ENCODE assay signal across 28 mouse cellular contexts in genomic region chr2:68995723-68996122, GRCm38 (mm10).
DNase-seq lines count a peak whose midpoint lies in the region; ATAC-seq and TF ChIP-seq lines count a peak whose summit lies in the region.
"Had no signal": no experiment of that assay in that cellular context is flagged by ENCODE, and none has a peak within 500 bp of the region (broad histone marks: within the 10 kb centered on the region; RNA-seq: fewer than 3 reads in every experiment).

No protein-coding gene starts in this region.

- no peak for TF ChIP-seq POLR2A in heart, adult 2 months (IDR thresholded peaks at IDR 0.05; ENCODE audit: insufficient read depth, low read depth, low read length)

- H3K36me3 ChIP-seq in midbrain, embryonic 11.5 days (ENCODE audit: control insufficient read depth, insufficient read depth, low read length): no peaks in the 10 kb centered on the region
- no peaks in the 10 kb centered on the region for H3K36me3 ChIP-seq in midbrain, embryonic 16.5 days (ENCODE audit: control insufficient read depth, insufficient read depth, low read length)
- H3K36me3 ChIP-seq in heart, adult 2 months (ENCODE audit: control insufficient read depth, insufficient read depth, low read length): no peaks in the 10 kb centered on the region
- H3K36me3 ChIP-seq: embryonic facial prominence, embryonic 12.5 days; forebrain, embryonic 12.5 days had no signal

- H3K9me3 ChIP-seq in midbrain, embryonic 11.5 days (ENCODE audit: control insufficient read depth, low read length): no peaks in the 10 kb centered on the region; the same call in 1 of the 2 replicates
- no peaks in the 10 kb centered on the region; the same call in 1 of the 2 replicates for H3K9me3 ChIP-seq in midbrain, embryonic 16.5 days (replicated peaks; ENCODE audit: control insufficient read depth, low read length, poor library complexity, severe bottlenecking)
- H3K9me3 ChIP-seq: embryonic facial prominence, embryonic 12.5 days; forebrain, embryonic 10.5 days; forebrain, embryonic 12.5 days; G1E had no signal

- no peak for TF ChIP-seq EP300 in heart, adult 2 months (IDR thresholded peaks at IDR 0.05; ENCODE audit: insufficient read depth, low read depth, low read length)

- no peak overlapping the region for H3K4me2 ChIP-seq in midbrain, embryonic 11.5 days
- no peak overlapping the region for H3K4me2 ChIP-seq in midbrain, embryonic 16.5 days (ENCODE audit: low read length)
- H3K4me2 ChIP-seq: embryonic facial prominence, embryonic 12.5 days; forebrain, embryonic 12.5 days had no signal

- H3K4me1 ChIP-seq in midbrain, embryonic 11.5 days (ENCODE audit: control insufficient read depth, insufficient read depth, low read length): no peaks in the 10 kb centered on the region
- peaks cover 4% of the 10 kb centered on the region; the same call in 1 of the 2 replicates for H3K4me1 ChIP-seq in midbrain, embryonic 16.5 days (ENCODE audit: control insufficient read depth, insufficient read depth, low read length)
- H3K4me1 ChIP-seq in heart, adult 2 months (ENCODE audit: control insufficient read depth, insufficient read depth, low read length): no peaks in the 10 kb centered on the region
- H3K4me1 ChIP-seq: forebrain, embryonic 10.5 days; forebrain, embryonic 12.5 days had no signal

- intact Hi-C loops in heart, adult 2 months (cut with DNase I): no loop called here

- no peak for ATAC-seq in midbrain, embryonic 11.5 days (ENCODE audit: low FRiP score)
- ATAC-seq in midbrain, embryonic 16.5 days: no peak
- 0 out of 2 replicates have a peak, but pooled peaks have one; percentile 25 for ATAC-seq in common myeloid progenitor, adult 5-6 weeks (replicated peaks; ENCODE audit: low read depth, poor library complexity, severe bottlenecking)
- 0 out of 2 replicates have a peak, but pooled peaks have one; percentile 21 for ATAC-seq in megakaryocyte, adult 5-6 weeks (ENCODE audit: poor library complexity, severe bottlenecking)
- ATAC-seq: activated CD4-positive, CD25-positive, alpha-beta regulatory T cell, adult 4 months; CD4-positive, CD25-positive, alpha-beta regulatory T cell, adult 4 months; forebrain, embryonic 14.5 days; forebrain, embryonic 16.5 days; Patski had no signal

- peak; percentile 6 for DNase-seq in midbrain, embryonic 11.5 days (ENCODE audit: low spot score, missing footprints)
- no peak for DNase-seq in gastrocnemius, postnatal 10 days
- no peak for DNase-seq in layer of hippocampus, adult 11-12 months (ENCODE audit: low spot score)
- DNase-seq in heart, adult 2 months: no peak
- DNase-seq: adrenal gland, adult 8-10 months; adrenal gland, postnatal 14 days; adrenal gland, postnatal 36 days; B cell, adult 2 months; cerebellum, adult 11-12 months; cerebellum, adult 2 months; cerebellum, adult 9-10 months; cerebellum, postnatal 10 days; cerebellum, postnatal 25 days; embryo, embryonic 11 days had no signal

- H3K4me3 ChIP-seq in midbrain, embryonic 11.5 days (ENCODE audit: low read depth, low read length): no peak overlapping the region
- no peak overlapping the region for H3K4me3 ChIP-seq in midbrain, embryonic 16.5 days (ENCODE audit: low read depth, low read length)
- no peak overlapping the region for H3K4me3 ChIP-seq in heart, adult 2 months
- H3K4me3 ChIP-seq: embryonic facial prominence, embryonic 12.5 days; erythroblast, embryonic 14.5 days; forebrain, embryonic 10.5 days; forebrain, embryonic 12.5 days had no signal

- H3K27ac ChIP-seq in midbrain, embryonic 11.5 days (ENCODE audit: low read depth, low read length): no peak overlapping the region
- no peak overlapping the region for H3K27ac ChIP-seq in midbrain, embryonic 16.5 days (ENCODE audit: low read length)
- no peak overlapping the region for H3K27ac ChIP-seq in heart, adult 2 months
- H3K27ac ChIP-seq: embryonic facial prominence, embryonic 12.5 days; forebrain, embryonic 10.5 days; forebrain, embryonic 12.5 days had no signal

- no peak for TF ChIP-seq CTCF in heart, adult 2 months (IDR thresholded peaks at IDR 0.05)

- no peaks in the 10 kb centered on the region for H3K27me3 ChIP-seq in midbrain, embryonic 11.5 days (ENCODE audit: control insufficient read depth, insufficient read depth, low read length)
- no peaks in the 10 kb centered on the region for H3K27me3 ChIP-seq in midbrain, embryonic 16.5 days (ENCODE audit: control insufficient read depth, insufficient read depth, low read depth, low read length)
- no peaks in the 10 kb centered on the region for H3K27me3 ChIP-seq in heart, adult 2 months (ENCODE audit: control insufficient read depth, insufficient read depth, low read length)
- H3K27me3 ChIP-seq: CH12.LX; embryonic facial prominence, embryonic 12.5 days; forebrain, embryonic 12.5 days; Patski had no signal

- H3K9ac ChIP-seq in midbrain, embryonic 11.5 days (ENCODE audit: low read length): no peak overlapping the region
- H3K9ac ChIP-seq in midbrain, embryonic 16.5 days (ENCODE audit: low read depth, low read length): no peak overlapping the region
- H3K9ac ChIP-seq in heart, adult 2 months (ENCODE audit: low read depth, low read length): no peak overlapping the region
- H3K9ac ChIP-seq: embryonic facial prominence, embryonic 12.5 days; forebrain, embryonic 12.5 days had no signal

- no peaks in the 10 kb centered on the region for H3K79me2 ChIP-seq in heart, adult 2 months (replicated peaks; ENCODE audit: control insufficient read depth, insufficient read depth, low read length)

Comparison
In these comparisons a context has a peak if more than half of its experiments do, and no peak if none do; other contexts are left out.
1. ATAC-seq: peak in common myeloid progenitor, adult 5-6 weeks (single experiment) and megakaryocyte, adult 5-6 weeks (single experiment); none in midbrain, embryonic 11.5 days (single experiment) and midbrain, embryonic 16.5 days (single experiment).